Mouse (Mus musculus): ENCODE measurements around the gene Hist1h1d. TPM values are rescaled to one million over a fixed set of nuclear protein-coding genes. Genes with fewer than 3 reads are reported as not detected.
"Not testable (repeated sequence)": the region's sequence is repeated elsewhere in the genome, so short reads cannot be mapped to it uniquely, and the experiment has no call there.

The Hist1h1d gene
- polyA plus RNA-seq, 1 experiment from 2014 or later, result 0.51 TPM

DNA sequence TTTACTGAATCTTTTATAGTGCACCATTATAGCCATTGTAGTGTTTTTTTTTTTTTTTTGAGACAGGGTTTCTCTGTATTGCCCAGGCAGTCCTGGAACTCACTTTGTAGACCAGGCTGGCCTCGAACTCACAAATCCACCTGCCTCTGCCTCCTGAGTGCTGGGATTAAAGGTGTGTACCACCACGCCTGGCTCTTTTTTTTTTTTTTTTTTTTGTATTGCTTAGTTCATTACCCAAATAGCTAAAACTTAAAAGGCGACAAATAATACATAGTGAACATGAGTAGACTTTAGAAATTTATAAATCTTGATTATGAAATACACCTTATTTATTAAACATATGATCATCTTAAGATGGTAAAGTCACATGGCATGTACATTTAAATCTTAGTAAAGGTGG lies 11.6 kb upstream of the Hist1h1d start:
- no peak for TF ChIP-seq CTCF (IDR thresholded peaks at IDR 0.05; ENCODE audit: low read depth)
- TF ChIP-seq EP300 (IDR thresholded peaks at IDR 0.05; ENCODE audit: low read depth), result no peak
- DNase-seq (no peak), ATAC-seq (no peak)
- Histone ChIP-seq H3K4me1 (ENCODE audit: insufficient read depth) (peaks cover 7% of the 10 kb centered on the region; the same call in 1 of the 2 replicates), H3K4me2 (ENCODE audit: low read depth, low read length) (0 out of 2 replicates have a peak overlapping the region, but pooled peaks have one; percentile 77), H3K9ac (replicated peaks) (no peak overlapping the region), H3K27ac (ENCODE audit: low read depth) (no peak overlapping the region), H3K4me3 (ENCODE audit: low read depth, low read length) (peak overlapping the region; percentile 50; the same call in 1 of the 2 replicates), H3K27me3 (ENCODE audit: insufficient read depth, low read length) (no peaks in the 10 kb centered on the region), H3K36me3 (replicated peaks; ENCODE audit: insufficient read depth, low read length) (no peaks in the 10 kb centered on the region), H3K9me3 (ENCODE audit: low read length) (no peaks in the 10 kb centered on the region)
- WGBS (ENCODE audit: insufficient replicate concordance), result 81% methylated on average over 3 of the region's 3 CpGs

DNA sequence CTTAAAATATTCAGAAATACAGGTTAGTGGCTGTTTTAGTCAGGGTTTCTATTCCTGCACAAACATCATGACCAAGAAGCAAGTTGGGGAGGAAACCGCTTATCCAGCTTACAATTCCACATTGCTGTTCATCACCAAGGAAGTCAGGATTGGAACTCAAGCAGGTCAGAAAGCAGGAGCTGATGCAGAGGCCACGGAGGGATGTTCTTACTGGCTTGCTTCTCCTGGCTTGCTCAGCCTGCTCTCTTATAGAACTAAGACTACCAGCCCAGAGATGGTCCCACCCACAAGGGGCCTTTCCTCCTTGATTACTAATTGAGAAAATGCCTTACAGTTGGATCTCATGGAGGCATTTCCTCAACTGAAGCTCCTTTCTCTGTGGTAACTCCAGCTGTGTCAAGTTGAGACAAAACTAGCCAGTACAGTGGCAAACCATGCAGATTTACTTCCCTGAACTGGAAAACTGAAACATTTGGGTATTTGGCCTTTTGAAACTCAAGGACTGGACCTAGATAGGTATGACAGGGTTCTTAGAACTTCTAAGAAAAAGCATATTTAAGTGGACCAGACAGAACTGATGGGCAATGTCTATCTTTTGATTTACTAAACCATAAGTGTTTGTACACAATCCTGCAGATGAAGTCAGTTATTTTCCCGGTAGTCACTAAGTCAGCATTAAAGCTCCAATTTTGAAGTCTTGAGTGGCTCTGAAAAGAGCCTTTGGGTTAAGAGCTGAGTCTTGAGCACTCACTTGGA lies 10.7 kb upstream of the Hist1h1d start:
- not testable (repeated sequence) for DNase-seq; H3K36me3 ChIP-seq (replicated peaks; ENCODE audit: insufficient read depth, low read length); ATAC-seq; H3K4me1 ChIP-seq (ENCODE audit: insufficient read depth); H3K9me3 ChIP-seq (ENCODE audit: low read length); H3K27me3 ChIP-seq (ENCODE audit: insufficient read depth, low read length)
- H3K27ac ChIP-seq (ENCODE audit: low read depth), result peak overlapping the region; percentile 93
- peak overlapping the region; percentile 77 for H3K4me2 ChIP-seq (ENCODE audit: low read depth, low read length)
- peak overlapping the region; percentile 50 for H3K4me3 ChIP-seq (ENCODE audit: low read depth, low read length)
- 11% methylated on average over 3 of the region's 3 CpGs for WGBS (ENCODE audit: insufficient replicate concordance)
- peak overlapping the region; percentile 67 for H3K9ac ChIP-seq (replicated peaks)

DNA sequence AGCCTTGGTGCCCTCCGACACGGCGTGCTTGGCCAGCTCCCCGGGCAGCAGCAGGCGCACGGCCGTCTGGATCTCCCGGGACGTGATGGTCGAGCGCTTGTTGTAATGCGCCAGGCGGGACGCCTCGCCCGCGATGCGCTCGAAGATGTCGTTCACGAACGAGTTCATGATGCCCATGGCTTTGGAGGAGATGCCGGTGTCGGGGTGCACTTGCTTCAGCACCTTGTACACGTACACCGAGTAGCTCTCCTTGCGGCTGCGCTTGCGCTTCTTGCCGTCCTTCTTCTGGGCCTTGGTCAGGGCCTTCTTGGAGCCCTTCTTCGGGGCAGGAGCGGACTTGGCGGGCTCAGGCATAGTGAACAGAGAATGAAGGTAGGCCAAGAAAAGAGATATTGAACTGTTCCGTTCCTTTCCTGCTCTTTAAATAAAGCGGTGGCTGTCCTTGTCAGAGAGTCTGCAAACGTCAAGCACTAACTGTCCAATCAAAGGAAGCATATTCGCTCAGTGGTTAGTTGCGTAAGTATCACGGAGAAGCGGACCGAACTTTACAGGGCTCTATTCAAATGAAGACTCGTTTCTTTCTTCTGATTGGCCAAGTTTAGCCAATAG lies 10.0 kb upstream of the Hist1h1d start, which contains the start of gene Hist1h2bh:
Gene Hist1h2bh, minus strand, starts transcription at position 394 of the 609 bp plus-strand sequence.
- not testable (repeated sequence) for H3K27me3 ChIP-seq (ENCODE audit: insufficient read depth, low read length); H3K36me3 ChIP-seq (replicated peaks; ENCODE audit: insufficient read depth, low read length); H3K9me3 ChIP-seq (ENCODE audit: low read length); H3K4me1 ChIP-seq (ENCODE audit: insufficient read depth)
- ATAC-seq (peak; percentile 88), DNase-seq (peak; percentile 76)
- Histone ChIP-seq H3K4me3 (ENCODE audit: low read depth, low read length) (peak within 1 kb of the TSS; percentile 50), H3K9ac (replicated peaks) (peak within 1 kb of the TSS; percentile 81), H3K27ac (ENCODE audit: low read depth) (peak within 1 kb of the TSS; percentile 93), H3K4me2 (ENCODE audit: low read depth, low read length) (peak within 1 kb of the TSS; percentile 77)
- peak; percentile 21 for TF ChIP-seq EP300 (IDR thresholded peaks at IDR 0.05; ENCODE audit: low read depth)
- 2% methylated on average over 28 of the region's 42 CpGs for WGBS (ENCODE audit: insufficient replicate concordance)

DNA sequence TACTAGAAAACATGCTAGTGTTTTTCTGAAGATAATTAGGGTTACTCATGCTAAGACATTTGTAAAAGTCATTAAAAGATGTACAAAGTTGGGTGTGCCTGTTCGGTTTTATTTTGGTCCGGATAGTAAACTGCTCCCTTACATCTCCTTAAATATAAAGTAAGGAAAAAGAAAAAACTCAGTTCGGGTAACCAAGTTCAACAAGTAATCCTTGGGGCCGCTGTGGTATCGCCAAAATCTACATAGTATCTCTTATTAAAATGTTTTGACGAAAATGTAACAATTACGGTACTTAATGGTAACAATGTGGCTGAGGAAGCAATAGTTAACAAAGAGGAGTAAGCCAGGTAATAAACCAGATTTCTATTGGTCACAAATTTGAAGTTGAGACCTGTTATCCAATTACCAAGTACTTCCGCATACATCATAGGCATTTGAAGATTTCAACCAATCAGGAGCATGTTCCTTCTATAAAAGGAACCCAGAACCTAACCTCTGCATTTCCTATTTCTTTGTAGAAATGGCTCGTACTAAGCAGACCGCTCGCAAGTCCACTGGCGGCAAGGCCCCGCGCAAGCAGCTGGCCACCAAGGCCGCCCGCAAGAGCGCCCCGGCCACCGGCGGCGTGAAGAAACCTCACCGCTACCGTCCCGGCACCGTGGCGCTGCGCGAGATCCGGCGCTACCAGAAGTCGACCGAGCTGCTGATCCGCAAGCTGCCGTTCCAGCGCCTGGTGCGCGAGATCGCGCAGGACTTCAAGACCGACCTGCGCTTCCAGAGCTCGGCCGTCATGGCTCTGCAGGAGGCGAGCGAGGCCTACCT lies 8.9 kb upstream of the Hist1h1d start, which contains the start of gene Hist1h3f:
Gene Hist1h3f, plus strand, starts transcription at position 88 of the 822 bp plus-strand sequence.
- DNase-seq (peak; percentile 69), ATAC-seq (peak; percentile 83)
- TF ChIP-seq CTCF (IDR thresholded peaks at IDR 0.05; ENCODE audit: low read depth), result no peak
- peak; percentile 64 for TF ChIP-seq EP300 (IDR thresholded peaks at IDR 0.05; ENCODE audit: low read depth)
- no peaks in the 10 kb centered on the region for H3K27me3 ChIP-seq (ENCODE audit: insufficient read depth, low read length)
- H3K4me2 ChIP-seq (ENCODE audit: low read depth, low read length), result peak within 1 kb of the TSS; percentile 77
- no peaks in the 10 kb centered on the region for H3K9me3 ChIP-seq (ENCODE audit: low read length)
- H3K4me3 ChIP-seq (ENCODE audit: low read depth, low read length), result peak within 1 kb of the TSS; percentile 50
- under 1% methylated on average over 24 of the region's 45 CpGs for WGBS (ENCODE audit: insufficient replicate concordance)
- peak within 1 kb of the TSS; percentile 81 for H3K9ac ChIP-seq (replicated peaks)
- H3K36me3 ChIP-seq (replicated peaks; ENCODE audit: insufficient read depth, low read length), result no peaks in the 10 kb centered on the region
- peak within 1 kb of the TSS; percentile 93 for H3K27ac ChIP-seq (ENCODE audit: low read depth)
- H3K4me1 ChIP-seq (ENCODE audit: insufficient read depth), result 0 out of 2 replicates have a peak, but pooled peaks cover 3% of the 10 kb centered on the region

DNA sequence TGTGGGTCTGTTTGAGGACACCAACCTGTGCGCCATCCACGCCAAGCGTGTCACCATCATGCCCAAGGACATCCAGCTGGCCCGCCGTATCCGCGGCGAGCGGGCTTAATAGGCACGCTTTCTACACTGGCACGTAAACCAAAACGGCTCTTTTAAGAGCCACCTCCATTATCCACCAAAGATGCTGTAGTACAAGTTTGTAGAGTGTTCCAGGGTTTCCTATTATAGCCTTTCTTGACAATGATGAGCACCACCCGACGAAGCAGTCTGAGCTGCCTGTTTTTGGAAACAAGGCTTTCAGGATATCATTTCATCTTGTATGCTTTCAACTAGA lies 8.3 kb upstream of the Hist1h1d start:
- H3K4me1 ChIP-seq (ENCODE audit: insufficient read depth); DNase-seq; H3K9me3 ChIP-seq (ENCODE audit: low read length); H3K27me3 ChIP-seq (ENCODE audit: insufficient read depth, low read length); H3K36me3 ChIP-seq (replicated peaks; ENCODE audit: insufficient read depth, low read length); ATAC-seq: not testable (repeated sequence)
- Histone ChIP-seq H3K4me2 (ENCODE audit: low read depth, low read length) (peak overlapping the region; percentile 77; the same call in 1 of the 2 replicates), H3K9ac (replicated peaks) (peak overlapping the region; percentile 81), H3K4me3 (ENCODE audit: low read depth, low read length) (peak overlapping the region; percentile 49), H3K27ac (ENCODE audit: low read depth) (peak overlapping the region; percentile 93)
- WGBS (ENCODE audit: insufficient replicate concordance), result 0% methylated on average over 11 of the region's 14 CpGs

DNA sequence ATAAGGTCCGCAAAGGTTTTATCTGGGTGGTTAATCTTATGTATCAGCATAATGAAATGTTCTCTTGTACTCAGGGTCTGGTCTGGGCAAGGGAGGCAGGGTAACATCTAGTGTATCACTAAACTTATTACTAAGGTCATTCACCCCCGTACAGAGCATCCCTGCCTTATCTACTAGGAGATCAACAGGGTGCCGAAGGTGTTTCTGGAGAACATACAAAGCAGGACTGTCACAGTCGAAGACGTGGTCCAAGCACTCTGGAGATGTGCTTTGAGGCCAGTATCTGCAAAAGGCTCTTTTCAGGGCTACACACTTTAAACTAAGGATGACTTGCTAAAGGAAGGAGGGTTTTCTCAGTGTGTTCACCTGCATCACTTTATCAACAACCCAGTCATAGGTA lies 6.4 kb upstream of the Hist1h1d start:
- Histone ChIP-seq H3K9me3 (ENCODE audit: low read length) (no peaks in the 10 kb centered on the region), H3K9ac (replicated peaks) (no peak overlapping the region), H3K27me3 (ENCODE audit: insufficient read depth, low read length) (no peaks in the 10 kb centered on the region), H3K4me2 (ENCODE audit: low read depth, low read length) (0 out of 2 replicates have a peak overlapping the region, but pooled peaks have one; percentile 56), H3K36me3 (replicated peaks; ENCODE audit: insufficient read depth, low read length) (no peaks in the 10 kb centered on the region), H3K4me1 (ENCODE audit: insufficient read depth) (peaks cover 8% of the 10 kb centered on the region), H3K27ac (ENCODE audit: low read depth) (no peak overlapping the region), H3K4me3 (ENCODE audit: low read depth, low read length) (no peak overlapping the region)
- ATAC-seq (no peak), DNase-seq (no peak)
- TF ChIP-seq EP300 (IDR thresholded peaks at IDR 0.05; ENCODE audit: low read depth) (no peak), CTCF (IDR thresholded peaks at IDR 0.05; ENCODE audit: low read depth) (no peak)
- WGBS (ENCODE audit: insufficient replicate concordance), result 74% methylated on average over 5 of the region's 5 CpGs
